Mouse (Mus musculus): ENCODE measurements around the gene Slc4a4.

The Slc4a4 gene

DNA sequence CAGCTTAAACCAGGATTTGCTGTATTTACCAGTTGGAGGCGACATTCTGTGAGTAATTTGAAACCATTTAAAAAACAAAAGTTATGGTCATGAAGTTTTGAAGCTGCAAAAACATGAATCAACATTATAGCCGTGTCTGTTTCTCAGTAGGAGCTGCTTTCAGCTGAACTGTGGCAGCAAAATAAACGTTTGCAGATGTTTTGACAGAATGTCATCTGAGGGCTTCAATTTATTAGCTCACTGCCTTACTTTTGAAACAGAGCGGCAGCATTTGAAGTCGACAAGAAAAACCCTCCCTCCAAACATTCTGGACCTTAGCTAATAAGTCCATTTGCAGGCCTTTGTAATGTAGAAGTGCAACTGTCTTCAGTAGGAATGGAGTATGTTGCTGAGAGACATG is 123.5 kb downstream of the Slc4a4 start:
- no peak for DNase-seq (ENCODE audit: low spot score)

DNA sequence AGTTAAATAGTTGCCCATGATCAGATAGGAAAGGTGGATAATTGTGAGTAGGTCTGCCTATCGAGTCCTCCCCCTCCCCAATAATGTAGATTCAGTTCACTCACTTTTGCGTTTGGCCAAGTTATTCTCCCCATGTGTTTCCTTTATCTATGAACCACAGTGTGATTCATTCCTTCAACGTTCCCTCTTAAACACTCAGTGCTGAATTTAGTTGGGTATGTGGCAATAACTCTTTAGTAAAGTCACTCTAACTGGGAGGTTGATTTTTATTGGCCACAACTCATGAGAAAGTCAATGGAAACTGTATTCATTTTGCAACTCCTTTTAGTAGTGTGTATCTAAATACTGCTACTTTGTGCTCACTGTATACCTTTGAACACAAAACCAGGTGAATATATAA is 125.8 kb downstream of the Slc4a4 start:
- DNase-seq (ENCODE audit: low spot score) = no peak

DNA sequence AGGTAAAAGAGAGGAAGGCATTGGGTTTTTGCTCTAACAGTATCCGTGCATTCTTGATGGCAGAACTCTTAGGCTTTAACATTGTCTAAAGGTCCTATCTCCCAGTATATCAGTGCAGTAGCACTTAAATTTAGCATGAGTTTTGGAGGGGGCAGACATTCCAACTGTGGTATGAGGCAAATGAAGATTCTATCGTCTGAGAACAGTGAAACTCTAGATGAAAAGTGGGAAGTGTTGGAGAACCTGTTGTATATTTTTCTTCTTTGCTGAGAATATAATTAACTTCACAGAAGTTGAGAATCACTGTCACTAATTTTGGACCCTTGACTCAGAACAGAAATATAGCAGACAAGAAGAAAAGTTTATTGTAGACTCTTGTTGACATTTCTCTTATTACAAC is 128.2 kb downstream of the Slc4a4 start:
- DNase-seq (ENCODE audit: low spot score) = no peak

DNA sequence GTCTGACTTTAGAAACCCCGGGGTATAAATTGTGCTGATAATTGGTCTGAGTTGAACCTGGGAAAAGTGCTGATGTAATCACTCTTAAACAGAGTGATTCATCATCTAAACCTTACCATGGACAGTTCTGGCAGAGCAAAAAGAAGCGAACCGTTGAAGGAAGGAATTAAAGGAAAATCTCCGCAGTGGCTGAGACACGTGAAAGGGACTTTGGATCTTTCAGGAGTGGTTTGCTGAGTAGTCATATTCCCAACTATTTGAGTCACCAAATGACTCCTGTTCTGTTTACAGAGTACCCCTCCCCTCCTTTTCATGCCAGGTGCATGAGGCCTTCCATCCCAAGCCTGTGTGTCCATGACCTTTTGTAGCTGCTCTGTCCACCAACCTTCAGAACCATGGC is 129.3 kb downstream of the Slc4a4 start:
- DNase-seq (ENCODE audit: low spot score) = no peak

DNA sequence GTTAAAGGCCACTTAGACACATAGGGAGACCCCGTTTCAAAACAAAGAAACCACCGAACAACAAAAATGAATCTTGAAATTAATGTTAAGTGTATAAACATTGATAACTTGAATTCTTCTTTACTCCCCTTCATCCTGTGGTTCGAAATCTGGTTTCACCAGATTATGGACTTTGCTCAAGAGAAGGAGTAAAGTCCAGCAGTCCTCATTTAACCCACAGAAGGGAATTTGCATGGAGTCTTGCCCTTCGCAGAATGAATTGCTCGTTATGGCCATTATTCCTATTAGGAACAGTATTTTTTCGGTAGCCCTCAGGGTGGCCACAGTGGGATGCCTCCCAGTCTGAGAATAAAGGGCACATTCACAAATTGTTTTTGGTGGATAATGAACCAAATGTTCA is 131.9 kb downstream of the Slc4a4 start:
- DNase-seq (ENCODE audit: low spot score) = no peak

DNA sequence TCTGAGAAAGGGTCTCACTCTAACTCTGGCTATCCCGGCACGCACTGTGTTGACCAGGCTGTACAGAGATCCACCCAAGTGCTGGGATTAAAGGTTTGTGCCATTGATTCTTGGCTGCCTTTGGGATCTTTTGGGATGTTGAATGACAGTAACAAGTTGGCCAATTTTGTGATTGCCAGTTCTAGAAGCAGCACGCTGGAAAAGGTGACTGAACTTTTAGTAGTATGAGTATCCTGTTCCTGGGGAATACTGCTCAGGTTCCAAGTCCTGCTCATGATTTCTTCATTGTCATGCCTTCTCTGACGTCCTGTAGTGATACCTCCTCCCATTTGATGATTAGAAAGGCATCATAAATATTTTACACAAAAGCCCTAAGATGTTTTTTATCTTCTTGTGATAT is 137.8 kb downstream of the Slc4a4 start:
- no peak for DNase-seq (ENCODE audit: low spot score)

DNA sequence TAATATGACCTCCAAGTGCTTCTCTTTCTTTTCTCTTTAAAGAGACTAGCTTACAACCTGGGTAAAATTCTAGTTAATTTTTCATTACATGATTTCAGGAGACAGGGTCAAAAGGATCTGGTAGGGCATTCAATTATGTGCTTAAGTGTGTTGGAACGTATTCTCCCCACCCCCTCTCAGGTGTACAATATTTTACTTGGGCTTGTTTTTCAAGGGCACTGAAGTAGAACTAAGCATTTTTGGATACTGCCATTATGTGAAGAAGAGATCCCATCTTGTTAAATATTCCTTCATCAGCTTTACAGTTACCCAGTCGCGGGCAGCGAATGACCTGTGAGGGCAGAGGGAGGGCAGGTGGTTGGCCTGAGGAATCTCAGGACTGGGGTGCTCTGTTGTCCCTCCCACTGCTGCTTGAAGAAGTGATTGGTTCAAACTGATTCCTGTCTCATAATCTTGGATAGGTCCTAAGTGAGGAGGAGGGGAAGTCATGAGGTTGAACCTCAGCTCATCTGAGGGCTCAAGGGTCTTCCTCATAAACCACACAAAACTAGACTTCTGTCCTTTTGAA is 141.0 kb downstream of the Slc4a4 start:
- no peak for DNase-seq (ENCODE audit: low spot score)

DNA sequence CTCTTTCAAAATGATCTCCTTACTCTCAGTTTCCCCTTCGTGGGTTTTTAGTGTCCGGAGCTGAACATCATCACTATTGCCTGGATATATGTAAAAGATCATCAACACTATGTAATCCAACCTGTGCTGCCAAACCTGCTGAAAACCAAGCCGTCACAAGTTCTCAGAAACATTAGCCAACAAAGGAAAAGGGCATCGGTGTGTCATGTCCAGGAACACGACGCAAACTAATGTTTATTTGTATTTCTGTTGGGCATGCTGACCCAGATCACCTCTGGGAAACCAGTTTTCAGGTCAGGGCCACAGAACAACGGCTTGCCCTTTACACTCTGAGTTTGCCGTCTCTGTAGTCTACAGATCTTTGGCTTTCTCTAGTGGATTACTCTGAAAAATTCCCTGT is 146.0 kb downstream of the Slc4a4 start:
- no peak for DNase-seq (ENCODE audit: low spot score)

DNA sequence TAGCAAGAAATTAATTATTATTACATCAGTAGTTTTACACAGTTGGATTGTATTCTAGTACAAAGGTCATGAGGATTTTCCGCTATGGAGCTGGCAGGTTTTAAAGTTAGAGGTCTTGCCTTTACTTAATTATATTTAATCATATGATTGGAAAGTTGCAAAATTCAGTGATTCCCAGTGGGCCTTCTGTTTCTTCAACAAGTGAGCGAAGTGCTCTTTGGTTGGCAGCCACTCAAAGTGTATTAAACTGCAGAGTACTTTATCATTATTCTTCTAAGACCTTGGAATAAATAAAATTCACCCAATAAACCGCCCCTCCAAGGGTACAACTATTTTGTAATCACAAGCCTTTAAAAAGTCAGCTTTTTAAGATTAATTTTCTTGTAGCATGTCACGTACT is 146.6 kb downstream of the Slc4a4 start:
- DNase-seq (ENCODE audit: low spot score) = no peak

DNA sequence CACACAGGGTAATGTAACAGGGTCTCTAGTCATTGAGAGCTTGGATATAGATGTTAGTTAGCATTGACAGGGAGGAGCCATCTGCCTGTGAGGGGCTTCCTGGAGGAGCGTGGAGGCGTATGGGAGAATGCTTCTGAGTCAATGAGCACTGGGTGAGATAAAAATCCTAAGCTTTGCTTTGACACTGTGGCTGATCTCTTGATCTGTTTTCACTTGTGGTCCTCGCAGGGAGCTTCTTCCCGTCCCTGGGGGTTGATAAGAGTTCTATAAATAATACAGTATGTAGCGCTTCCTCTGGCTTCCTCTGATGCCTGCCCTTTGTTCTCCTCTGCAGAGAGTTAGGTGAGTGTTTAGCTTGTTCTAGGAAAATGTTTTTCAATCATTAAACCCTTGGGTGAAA is 149.5 kb downstream of the Slc4a4 start:
- DNase-seq (ENCODE audit: low spot score) = no peak

DNA sequence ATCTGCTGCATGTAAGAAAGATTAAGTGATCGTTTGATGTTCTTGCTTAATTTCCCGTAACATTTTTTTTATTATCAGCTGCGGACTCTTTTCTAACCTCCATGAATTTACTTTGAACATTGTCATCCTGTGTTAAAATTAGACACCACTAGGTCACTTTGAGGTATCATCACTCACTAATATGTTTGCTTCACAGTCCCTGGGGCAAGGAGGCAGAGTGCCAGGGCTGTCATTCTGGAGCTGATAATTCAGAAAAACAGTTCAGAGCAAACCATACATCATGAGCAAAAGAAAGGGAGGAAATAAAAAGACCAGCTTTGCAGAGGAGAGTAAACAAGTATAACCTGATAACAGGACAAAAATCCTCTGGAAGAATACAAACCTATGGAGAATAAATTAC is 154.2 kb downstream of the Slc4a4 start:
- no peak for DNase-seq (ENCODE audit: low spot score)

DNA sequence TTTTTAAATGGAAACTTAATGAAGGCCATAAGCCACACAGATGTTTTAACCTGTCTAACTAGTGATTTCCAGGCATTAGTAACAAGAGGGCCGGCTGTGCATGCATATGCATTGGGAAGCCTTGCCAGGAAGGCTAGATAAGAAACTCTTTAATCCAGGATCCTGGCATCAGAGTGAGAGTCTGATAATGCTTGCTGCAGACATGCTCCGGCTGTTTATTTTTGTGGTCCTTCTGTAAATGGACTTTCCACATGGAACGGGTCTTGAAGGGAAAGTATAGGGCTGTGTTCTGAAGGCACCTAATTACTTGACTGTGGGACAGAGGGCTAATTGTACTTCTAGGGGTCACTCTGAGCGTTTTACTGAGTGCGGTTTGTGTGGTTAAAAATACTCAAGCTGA is 157.2 kb downstream of the Slc4a4 start:
- DNase-seq (ENCODE audit: low spot score) = no peak

DNA sequence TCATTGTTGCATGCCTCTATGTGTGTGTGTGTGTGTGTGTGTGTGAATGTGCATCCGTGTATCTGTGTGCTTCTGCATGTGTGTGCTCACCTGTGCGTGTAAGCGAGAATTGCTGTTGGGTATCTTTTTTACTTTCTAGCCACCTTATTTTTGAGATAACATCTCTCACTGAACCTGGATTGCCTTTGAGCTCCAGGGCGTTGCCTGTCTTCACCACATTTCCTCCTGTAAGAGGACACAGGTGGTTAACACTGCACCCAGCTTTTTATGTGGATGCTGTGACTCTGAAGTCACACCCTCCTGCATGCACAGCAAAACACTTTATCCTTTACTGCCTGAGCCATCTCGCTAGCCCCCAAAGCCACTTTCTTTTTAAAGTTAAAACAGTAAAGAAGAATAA is 158.2 kb downstream of the Slc4a4 start:
- DNase-seq (ENCODE audit: low spot score) = no peak

DNA sequence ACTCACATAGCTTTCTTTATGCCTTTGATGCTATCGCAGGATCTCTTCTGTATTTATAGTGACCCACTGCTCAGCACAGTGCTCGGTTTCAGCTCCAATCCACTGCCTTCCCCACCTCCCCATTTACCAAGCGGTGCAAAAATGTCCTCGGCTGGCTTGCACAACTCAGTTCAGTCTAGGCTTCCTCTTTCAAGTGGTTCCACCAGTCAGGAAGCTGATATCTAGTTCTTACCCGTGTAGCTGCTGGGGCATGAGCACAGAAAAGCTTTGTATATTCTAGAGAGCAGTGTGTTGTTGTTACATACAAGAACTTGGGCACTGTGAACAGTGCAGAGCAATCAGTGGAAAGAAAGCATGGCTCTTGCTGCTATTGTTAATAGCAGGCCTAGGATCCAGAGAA is 165.0 kb downstream of the Slc4a4 start:
- DNase-seq (ENCODE audit: low spot score) = no peak

DNA sequence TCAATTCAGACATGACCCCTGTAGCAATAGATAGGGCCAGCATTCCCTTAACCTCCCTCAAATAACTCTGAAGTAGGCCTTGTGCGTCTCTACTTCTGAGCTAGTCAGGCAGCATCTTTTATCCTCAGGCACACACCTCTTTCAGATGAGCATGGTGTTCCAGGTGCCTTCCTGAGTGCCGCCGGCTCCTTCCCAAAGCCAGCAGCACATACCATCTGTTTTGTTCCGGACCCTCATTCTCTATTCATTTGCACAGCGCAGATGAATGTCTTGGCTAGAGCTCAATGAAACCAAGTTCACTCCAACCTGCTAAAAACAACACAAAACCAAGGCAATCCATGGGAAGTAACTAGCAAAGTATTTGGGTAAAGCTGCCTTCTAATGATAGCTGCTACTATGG is 165.6 kb downstream of the Slc4a4 start:
- no peak for DNase-seq (ENCODE audit: low spot score)

DNA sequence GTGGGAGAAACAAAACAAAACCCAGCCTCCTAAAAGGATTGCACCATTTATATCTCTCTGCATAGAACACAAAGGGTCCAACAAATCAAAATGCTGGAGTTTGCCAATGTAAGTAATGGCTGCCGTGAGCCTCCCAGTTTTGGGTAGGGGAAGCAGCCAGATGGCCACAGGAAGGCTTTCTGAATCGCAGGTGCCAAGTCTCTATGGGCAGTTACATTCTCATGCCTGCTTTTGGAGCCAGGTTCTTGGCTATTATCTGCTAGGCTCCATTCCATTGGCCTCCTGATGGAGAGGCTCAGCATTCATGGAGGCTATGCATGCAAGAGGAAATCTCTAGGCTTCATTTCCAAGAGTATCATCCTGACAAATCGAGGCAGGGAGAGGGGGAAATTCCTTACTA is 169.0 kb downstream of the Slc4a4 start:
- no peak for DNase-seq (ENCODE audit: low spot score)

DNA sequence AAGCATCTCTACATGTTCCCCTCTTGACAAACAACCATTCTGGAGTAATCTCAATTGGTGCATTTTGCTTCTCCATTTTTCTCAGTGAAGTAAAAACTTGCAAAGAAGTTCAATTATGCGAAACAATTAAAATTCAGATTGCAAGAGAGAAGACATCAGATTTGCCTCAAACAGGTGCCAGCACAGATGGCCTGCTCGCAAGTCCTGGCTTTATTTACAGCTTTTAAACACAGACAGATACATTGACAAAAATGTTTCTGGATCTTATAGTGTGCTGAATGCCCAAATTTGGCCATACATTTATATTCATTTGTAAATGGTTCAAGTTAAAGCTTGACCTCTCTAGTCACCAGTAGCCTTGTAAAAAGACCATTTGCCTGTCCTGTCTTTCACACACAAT is 169.8 kb downstream of the Slc4a4 start:
- DNase-seq (ENCODE audit: low spot score) = no peak

DNA sequence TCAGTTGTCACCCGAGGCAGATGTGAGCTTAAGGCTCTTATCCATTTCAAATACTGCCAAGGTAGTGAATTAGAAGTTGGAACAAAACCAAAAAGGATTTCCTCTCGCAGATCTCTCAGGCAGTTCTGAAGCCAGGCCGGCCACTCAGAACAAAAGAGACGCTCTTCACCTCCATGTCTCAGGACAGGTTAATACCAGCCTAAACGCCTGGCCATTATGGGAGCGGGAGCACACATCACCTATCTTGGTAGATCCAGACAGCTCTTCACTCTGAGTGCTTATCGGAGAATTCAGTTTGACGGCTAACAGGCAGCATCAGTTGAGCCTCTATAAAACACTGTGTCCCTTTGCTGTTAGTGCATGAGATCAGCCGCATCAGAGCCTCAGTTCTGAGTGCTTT is 174.5 kb downstream of the Slc4a4 start:
- DNase-seq (ENCODE audit: low spot score) = no peak

DNA sequence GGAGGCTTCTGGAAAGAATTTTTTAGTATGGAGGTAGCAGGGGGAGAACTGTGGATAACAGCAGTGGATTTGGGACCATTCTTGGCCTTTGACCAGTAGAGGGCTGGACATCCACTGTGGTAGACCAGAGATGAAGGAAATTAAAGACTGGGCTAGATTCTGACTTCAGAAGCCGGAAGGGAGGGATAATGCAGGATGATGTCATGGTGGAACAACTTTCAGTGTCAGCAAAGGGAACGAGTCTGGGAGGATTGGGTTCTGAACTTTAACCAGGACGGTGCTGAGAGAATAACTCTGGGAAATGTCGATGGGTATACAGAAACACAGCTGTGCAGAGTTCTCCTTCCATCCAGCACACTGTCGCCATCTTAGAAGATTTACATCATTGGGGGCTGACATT is 175.7 kb downstream of the Slc4a4 start:
- DNase-seq (ENCODE audit: low spot score) = no peak

DNA sequence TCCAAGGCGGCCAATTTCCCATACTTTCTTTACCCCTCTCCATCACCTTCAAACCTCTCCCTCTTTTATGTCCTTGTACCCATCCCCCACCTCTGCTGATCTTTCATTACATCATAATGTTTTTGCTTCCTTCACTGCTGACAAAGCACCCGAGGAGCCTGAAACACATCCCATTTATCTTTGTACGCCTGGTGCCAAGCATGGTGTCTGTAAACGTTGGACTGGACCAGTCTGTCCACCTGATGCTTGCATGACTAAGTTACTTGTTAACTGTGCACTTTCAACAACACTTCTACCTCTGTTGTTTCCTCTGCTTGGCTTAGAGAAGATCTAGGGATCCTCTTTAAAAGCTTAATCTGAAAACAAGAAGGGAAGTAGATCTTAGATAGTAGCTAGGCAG is 180.5 kb downstream of the Slc4a4 start:
- DNase-seq (ENCODE audit: low spot score) = no peak

DNA sequence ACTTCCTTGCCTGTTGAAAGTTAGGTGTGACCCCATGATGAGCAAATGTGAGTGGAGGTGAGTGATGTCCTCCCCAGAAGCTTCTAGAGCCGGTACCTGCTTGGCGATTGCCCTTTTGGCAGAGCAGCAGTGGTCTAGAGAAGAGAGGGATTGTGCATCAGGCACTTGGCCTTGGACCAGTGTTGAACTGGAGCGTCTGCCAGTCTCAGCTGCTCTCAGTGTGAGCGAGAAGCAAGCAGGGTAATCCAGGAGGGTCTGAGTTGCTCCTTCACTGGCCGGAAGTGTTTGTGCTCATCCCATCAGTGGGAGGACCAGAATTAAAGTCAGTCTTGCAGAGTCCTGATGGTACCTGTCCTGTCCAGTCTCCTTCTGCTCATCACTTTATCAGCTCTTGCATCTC is 181.5 kb downstream of the Slc4a4 start:
- no peak for DNase-seq (ENCODE audit: low spot score)

DNA sequence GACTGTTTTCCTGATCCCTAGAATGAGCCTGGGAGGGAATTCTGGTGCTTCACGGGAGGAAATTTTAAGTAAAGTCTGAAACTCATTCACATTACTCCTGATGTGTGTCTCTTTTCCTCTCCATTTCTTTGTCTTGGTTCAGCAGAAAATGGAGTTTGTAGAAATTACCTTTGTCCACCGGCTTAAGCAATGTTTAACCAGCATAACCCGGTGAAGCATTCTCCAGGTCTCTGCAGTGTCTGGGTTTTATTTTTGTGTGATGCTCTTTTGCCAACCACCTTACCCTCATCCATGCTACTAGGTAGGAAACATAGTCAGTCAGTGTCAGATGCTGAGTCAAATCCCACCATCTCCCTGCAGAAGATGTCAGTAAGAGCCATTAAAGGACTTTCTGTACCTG is 183.4 kb downstream of the Slc4a4 start:
- DNase-seq (ENCODE audit: low spot score) = no peak

DNA sequence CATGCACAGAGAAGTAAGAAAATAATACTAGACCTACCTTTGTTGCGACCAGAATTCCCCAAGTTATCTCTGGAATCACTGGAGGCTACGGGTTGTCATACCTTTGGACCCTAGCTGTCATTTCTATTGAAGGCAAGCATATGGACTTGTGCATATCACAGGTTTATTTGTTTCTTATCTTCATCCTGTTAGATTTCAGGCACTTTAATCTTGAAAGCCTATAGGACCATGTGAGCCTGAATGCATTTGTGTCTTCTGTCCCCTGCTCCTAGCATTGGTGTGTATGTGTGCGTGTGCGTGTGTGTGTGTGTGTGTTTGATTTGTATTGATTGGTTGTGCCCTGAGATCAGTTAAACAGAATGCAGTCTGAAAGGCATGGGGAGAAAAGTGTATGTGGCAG is 185.3 kb downstream of the Slc4a4 start:
- DNase-seq (ENCODE audit: low spot score) = no peak

DNA sequence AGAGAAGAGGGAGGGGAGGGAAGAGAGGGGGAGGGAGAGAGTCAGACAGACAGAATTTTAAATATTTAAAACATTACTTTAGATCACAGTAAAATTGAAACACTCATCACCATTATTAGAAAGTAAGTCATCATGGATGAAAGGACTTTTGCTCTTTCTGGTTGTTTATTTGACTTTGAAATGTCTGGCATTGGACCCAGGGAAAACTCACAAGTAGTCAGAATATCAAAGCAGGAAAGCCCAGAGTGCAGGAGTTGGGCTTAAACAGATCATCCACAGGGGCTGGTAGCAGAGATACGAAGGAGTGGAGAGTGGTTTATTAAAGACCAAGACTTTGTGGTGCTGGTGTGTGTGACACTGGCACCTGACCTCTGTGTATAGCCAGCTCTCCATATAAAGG is 191.1 kb downstream of the Slc4a4 start:
- no peak for DNase-seq (ENCODE audit: low spot score)

DNA sequence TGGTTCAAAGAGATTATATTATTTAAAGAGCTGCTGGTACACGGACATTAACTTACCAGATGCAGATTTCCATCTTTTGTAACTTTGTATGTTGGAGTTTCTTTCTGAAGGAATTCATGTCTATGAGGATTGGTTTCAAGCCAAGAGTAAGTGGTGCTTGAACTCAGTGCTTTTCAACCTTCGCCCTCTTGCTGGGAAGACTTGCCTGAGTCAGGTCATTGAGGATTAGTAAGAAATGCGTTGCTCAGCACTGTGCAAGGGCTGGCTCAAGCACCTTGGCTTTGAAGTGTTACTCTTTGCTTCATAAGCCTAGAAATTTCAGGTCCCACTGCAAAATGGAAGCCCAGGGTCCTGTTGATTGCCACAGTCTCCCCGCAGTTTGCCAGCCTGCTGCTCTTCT is 196.9 kb downstream of the Slc4a4 start:
- no peak for DNase-seq (ENCODE audit: low spot score)

Measured in c-Kit-positive CD71-positive TER-119-positive erythroid progenitor cells, embryonic 14.5 days (primary cell).